Mouse (Mus musculus) B cell, adult 67 days (primary cell): ENCODE measurements around the gene Armh4. TPM values are rescaled to one million over a fixed set of nuclear protein-coding genes. Genes with fewer than 3 reads are reported as not detected.

Experiments used
- total RNA-seq, 2 experiments: library from RNA; stranded (reverse); gene quantifications; 4 replicates each; pipeline ENCODE4 v1.2.4; 2023

Gene Armh4
- not detected for total RNA-seq

DNA sequence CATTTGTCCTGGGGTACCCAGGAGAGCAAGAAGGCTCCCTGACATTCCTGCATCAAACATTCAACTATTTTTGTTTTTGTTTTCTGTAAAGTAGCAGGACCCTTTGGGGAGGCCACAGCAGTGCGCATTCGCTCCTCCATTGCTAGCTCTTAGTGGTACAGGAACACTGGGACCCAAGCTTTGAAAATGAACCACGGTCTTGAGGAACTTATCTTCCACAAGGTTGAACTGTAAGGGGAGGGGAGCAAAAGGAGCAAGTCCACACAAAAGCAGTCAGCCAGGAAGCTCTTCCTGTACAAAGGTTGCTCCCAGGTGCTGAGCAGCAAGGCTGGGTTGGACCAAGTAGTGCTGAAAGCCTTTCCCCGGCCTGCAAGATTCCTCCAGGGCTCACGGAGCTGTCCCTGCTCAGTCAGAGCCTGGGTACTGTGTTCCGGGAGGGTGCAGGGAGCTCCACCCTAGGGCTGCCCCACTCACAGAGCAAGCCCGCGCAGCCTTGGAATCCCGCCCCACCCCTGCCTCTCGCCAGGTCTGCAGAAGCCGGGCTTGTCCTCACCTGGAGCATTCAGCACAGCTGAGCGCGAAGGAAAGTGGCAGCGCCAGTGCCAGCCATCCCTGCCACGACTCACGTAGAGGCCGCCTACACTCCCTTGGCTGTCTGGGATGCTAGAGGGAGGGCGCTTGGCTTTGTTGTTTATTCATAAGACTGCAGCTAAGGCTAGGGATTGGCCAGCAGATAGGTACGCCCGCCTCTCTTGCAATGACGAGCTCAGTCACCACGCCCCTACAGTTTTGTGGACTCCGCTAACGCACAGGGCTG lies at the start of gene Armh4:
Armh4 (minus strand) TSS at position 669 of the 817 bp plus-strand sequence.

Other genes with a start within 250 kb of the Armh4 start
- gene Olfr722, start 118.6 kb upstream of the Armh4 start, total RNA-seq = not detected
- gene Olfr723, start 148.4 kb upstream of the Armh4 start, total RNA-seq = not detected
- gene Olfr724, start 179.9 kb upstream of the Armh4 start, total RNA-seq = not detected